Mouse (Mus musculus) thymus, adult 2 months (tissue): Measurements from ENCODE around the gene G6pc2.

ENCODE experiments used
- CTCF ChIP-seq: fragments of 200-500 bp; IDR thresholded peaks from 2 replicates; pipeline ENCODE4 v1.5.1; 2012; ENCODE audit warnings: mild to moderate bottlenecking, control low read depth, low read length, moderate library complexity, borderline replicate concordance; ENCODE audit not compliant: control insufficient read depth, poor library complexity, insufficient read depth; ENCODE audit errors: extremely low read depth
- POLR2A ChIP-seq: fragments of 200-500 bp; IDR thresholded peaks from 2 replicates; pipeline ENCODE4 v1.6.1; 2012; ENCODE audit warnings: mild to moderate bottlenecking, low read length, control low read depth, moderate library complexity; ENCODE audit not compliant: control insufficient read depth, poor library complexity, insufficient read depth; ENCODE audit errors: extremely low read depth

DNA sequence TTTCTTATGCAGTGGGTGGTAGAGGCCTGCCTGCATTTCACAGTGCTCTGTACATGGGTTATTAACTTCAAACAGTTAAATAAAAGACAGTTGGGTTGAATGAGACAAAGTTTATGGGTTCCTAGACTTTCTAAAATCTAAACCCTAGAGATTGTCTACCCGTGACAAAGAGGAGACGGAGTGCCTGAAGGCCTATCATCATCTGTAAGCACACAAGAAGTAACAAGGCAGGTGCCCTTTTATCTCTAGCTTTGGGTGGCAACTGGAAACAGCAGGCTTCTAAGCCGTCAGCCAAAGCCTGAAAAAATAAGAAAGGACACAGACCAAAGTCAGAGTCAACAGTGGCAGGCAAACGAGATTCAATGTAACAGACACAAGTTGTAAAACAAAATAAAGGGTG is 21.7 kb upstream of the G6pc2 start:
- TF ChIP-seq POLR2A (no peak), CTCF (no peak)
